Mouse (Mus musculus) hindlimb bud, embryonic 11.5 days (tissue): ENCODE data around the gene Gm29797.

Experiments
- DNase-seq: peaks from one replicate; pipeline ENCODE4 v3.0.0-alpha.2; 2012; ENCODE audit warnings: low read depth, low spot score; ENCODE audit errors: extremely low spot score

Gene Gm29797

DNA sequence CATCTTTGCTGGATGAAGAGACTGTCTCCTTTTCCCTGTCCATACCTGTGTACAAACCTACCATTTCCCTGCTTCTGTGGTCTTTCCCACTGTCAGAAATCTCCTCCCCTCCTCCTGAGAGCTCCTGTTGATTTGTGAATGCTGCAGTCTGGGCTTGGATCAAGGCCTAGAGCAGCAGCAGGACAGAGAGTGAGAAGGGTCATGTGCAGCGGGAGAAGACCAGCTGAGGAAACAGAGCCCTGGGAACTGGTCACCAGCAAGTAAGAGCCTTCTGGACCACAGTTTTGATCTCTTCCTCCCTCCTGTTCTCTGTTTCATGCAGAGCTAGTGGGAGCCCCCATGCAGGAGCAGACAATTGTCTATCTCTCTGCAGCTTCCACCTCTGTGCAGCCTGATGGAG lies 38.9 kb downstream of the Gm29797 start:
- DNase-seq = no peak

DNA sequence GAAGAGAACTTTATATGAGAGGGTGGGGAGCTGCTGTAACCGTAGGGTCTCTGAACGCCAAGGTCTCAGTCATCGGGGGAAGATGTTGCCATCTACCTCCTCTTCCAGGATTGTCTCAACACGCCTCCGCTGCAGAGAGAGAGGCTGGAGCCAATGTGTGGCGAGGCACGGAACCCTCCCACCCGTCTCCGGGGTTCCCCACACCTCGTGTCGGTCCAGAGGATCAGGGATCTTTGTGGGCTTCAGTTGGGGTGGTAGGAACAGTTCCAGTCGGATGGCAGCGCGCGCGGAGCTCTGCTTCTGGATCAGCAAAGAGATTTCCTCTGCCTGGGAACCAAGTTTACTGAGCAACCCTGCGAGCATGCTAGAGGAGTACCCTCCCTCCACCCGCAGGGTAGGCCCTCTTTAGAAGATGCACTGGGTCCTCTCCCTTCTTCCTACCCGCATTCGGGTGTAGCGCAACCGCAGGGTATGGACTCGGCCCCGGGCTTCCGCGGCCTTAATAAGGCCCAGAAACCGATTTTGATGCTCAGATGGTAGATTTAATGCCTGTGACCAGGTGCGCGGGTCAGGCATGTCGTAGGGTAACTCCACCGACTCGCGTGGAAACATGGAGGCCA lies 40.1 kb downstream of the Gm29797 start:
- no peak for DNase-seq

DNA sequence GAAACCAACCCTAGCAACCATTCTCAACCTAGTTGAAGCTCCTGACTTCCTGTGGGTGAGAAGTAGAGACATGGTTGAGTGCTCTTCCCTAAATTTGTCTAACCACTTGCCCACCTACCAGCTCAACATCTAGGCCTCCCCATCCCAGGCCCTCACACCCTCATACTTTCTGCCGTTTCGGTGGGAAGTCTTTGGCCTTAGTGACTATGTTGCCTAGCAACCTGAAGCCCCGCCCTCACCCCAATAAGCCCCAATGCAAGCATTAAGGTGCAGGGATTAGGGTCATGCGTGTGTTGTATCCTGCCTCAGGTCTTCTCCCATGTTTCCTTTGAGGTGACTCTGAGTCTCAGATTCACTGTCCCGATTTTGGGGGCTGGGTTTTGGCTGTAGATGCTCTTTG lies 41.4 kb downstream of the Gm29797 start, which contains the start of gene Lkaaear1:
Gene Lkaaear1, minus strand, starts transcription at position 202 of the 400 bp plus-strand sequence.
- DNase-seq = no peak

DNA sequence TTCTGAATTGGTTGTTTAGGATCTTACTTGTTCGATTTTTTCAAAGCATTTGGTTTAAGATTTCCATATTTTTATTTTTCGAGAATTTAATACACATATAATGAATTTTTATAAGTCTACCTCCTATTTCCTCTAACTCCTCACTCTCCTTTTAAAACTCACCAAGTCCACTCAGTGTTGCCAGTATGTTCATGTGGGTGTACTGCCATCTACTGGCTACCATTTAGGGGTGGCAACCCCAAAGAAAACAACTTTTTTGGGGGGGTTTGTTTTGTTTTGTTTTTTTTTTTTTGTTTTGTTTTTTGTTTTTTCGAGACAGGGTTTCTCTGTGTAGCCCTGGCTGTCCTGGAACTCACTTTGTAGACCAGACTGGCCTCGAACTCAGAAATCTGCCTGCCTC lies 49.8 kb downstream of the Gm29797 start:
- no peak for DNase-seq
